Mouse (Mus musculus) cerebellum, adult 8-10 months (tissue): ENCODE data around the gene Tnfrsf26.

Source experiments
- DNase-seq: peaks from one replicate; pipeline ENCODE4 v3.0.0; 2022

Gene Tnfrsf26

GRCm38 (mm10) chr7:143599428-143600230 is 28.9 kb downstream of the Tnfrsf26 start, which contains the start of gene Cars:
TSS of gene Cars (minus strand) at chr7:143600090.
- DNase-seq, result peak; percentile 87

- no peak for DNase-seq
Observed at GRCm38 (mm10) chr7:143594865-143595264, 33.7 kb downstream of the Tnfrsf26 start.

GRCm38 (mm10) chr7:143592255-143592654 is 36.3 kb downstream of the Tnfrsf26 start:
- DNase-seq, result no peak

- DNase-seq, result peak; percentile 47
Observed at GRCm38 (mm10) chr7:143588006-143588405, 40.5 kb downstream of the Tnfrsf26 start.

GRCm38 (mm10) chr7:143587586-143587985 is 40.9 kb downstream of the Tnfrsf26 start:
- DNase-seq, result peak; percentile 22

- DNase-seq, result peak; percentile 31
Observed at GRCm38 (mm10) chr7:143583956-143584355, 44.6 kb downstream of the Tnfrsf26 start.

- no peak for DNase-seq
Observed at GRCm38 (mm10) chr7:143583025-143583424, 45.5 kb downstream of the Tnfrsf26 start.

GRCm38 (mm10) chr7:143575751-143576150 is 52.8 kb downstream of the Tnfrsf26 start:
- no peak for DNase-seq

GRCm38 (mm10) chr7:143565648-143566039 is 62.9 kb downstream of the Tnfrsf26 start:
- DNase-seq, result no peak

GRCm38 (mm10) chr7:143565015-143565647 is 63.4 kb downstream of the Tnfrsf26 start:
- no peak for DNase-seq

- no peak for DNase-seq
Observed at GRCm38 (mm10) chr7:143563787-143564186, 64.7 kb downstream of the Tnfrsf26 start.
